Mouse (Mus musculus): ENCODE results near the gene Tmtc4.

DNA sequence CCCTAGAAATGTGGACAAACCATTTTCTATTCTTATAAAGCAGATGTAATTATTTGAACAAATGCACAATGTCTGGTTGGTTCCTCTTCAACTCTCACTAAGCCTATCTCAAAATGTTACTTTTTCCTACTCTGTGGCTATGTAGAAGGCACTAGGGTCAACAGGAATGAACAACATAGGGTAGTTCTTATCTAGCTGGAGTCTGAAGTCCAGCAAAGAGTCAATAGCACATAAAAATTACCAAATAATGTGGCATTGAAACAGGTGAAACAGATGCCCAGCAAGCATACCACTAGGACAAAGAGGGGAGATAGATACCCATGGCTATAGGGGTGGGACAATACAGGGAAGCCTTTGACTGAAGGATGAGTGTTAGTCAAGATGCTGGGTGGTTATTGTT, 72.6 kb downstream of the Tmtc4 start:
- TF ChIP-seq CTCF (IDR thresholded peaks at IDR 0.05; ENCODE audit: extremely low read depth, insufficient read depth, insufficient read length, insufficient replicate concordance) (no peak), POLR2A (IDR thresholded peaks at IDR 0.05; ENCODE audit: low read depth, low read length) (no peak)
